Mouse (Mus musculus) bone marrow macrophage, adult 2 months (primary cell): ENCODE results near the gene Lrrc55. TPM values are rescaled to one million over a fixed set of nuclear protein-coding genes. Genes with fewer than 3 reads are reported as not detected.

Experiments used
- H3K27ac ChIP-seq: 2 replicates; pipeline ENCODE4 v1.5.1; 2012; ENCODE audit warnings: low read depth, low read length; ENCODE audit not compliant: insufficient read depth
- H3K4me1 ChIP-seq: 2 replicates; pipeline ENCODE4 v1.6.1; 2012; ENCODE audit warnings: low read length; ENCODE audit not compliant: control insufficient read depth, insufficient read depth
- H3K4me3 ChIP-seq: 2 replicates; pipeline ENCODE4 v1.5.1; 2012; ENCODE audit warnings: mild to moderate bottlenecking, low read length, moderate library complexity; ENCODE audit not compliant: insufficient read depth
- CTCF ChIP-seq: IDR thresholded peaks from 2 replicates; pipeline ENCODE4 v1.5.1; 2012; ENCODE audit warnings: low read depth, mild to moderate bottlenecking, low read length, moderate library complexity
- POLR2A ChIP-seq: IDR thresholded peaks from 2 replicates; pipeline ENCODE4 v1.6.1; 2012; ENCODE audit warnings: mild to moderate bottlenecking, low read depth, low read length, borderline replicate concordance
- polyA plus RNA-seq: library from polyadenylated mRNA; stranded (reverse); fragments of >200 nt; gene quantifications from 2 replicates; pipeline ENCODE4 v1.2.4, GENCODE M21; 2012; ENCODE audit not compliant: missing spikeins, insufficient read depth, insufficient read length

The Lrrc55 gene
- polyA plus RNA-seq, 1 experiment = not detected

DNA sequence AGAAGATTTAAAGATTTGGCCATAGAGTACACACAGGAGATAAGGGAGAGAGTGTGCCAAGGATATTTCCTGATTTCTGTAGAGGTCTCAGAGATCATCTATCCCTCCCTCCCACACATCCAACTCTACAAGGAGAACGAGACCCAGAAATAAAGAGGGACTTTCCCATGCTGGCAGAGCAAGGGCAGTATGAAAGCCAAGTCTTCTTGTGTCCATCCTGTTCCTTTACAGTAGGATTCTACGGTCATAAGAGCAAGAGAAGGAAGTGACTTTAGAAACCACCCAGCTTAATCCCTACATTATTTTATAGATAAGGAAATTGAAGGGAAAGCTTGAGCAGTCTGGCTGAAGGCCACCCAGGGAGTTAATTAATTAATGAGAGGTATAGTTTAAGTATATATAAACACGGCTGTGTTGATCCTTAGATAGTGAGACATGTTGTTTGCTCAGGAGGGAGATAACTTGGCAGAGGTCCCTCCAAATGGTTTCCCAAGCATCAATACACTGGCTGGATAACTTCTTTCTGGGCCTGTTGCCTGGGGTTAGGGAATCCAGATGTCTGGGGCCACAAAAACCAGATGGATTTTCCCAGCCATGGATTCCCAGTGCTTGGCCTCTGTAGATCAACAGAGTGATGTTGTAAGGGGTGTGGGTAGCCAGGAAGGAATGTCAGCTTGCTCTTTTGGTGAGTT, 24.8 kb downstream of the Lrrc55 start:
- no peak overlapping the region for H3K4me3 ChIP-seq
- H3K4me1 ChIP-seq = no peaks in the 10 kb centered on the region
- H3K27ac ChIP-seq = no peak overlapping the region
- no peak for TF ChIP-seq CTCF
- no peak for TF ChIP-seq POLR2A

DNA sequence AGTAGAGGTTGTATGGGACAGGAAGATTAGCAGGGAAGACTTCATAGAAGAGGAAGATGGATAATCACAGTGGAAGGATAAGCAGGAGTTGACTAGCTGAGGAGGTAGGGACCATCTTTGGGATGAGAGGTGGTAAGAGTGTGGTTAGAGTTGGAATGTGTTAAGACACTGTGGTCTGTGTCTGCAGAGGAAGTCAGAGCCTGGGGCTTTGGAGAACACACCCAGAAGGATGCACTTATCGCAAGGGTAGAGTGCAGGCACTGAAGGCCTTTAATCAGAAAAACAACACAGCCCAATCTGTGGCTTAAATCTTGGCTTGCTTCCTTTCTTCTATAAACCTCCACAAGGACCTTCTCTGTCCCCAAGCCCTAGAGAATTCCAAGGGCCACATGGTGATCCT, 28.7 kb downstream of the Lrrc55 start:
- H3K4me3 ChIP-seq = no peak overlapping the region
- H3K4me1 ChIP-seq = no peaks in the 10 kb centered on the region
- H3K27ac ChIP-seq = no peak overlapping the region
- TF ChIP-seq CTCF (no peak), POLR2A (no peak)

GRCm38 (mm10) chr2:85167624-85168023, 29.4 kb downstream of the Lrrc55 start:
- no peak for TF ChIP-seq POLR2A
- TF ChIP-seq CTCF = no peak
- Histone ChIP-seq H3K4me1 (no peaks in the 10 kb centered on the region), H3K27ac (no peak overlapping the region), H3K4me3 (no peak overlapping the region)

DNA sequence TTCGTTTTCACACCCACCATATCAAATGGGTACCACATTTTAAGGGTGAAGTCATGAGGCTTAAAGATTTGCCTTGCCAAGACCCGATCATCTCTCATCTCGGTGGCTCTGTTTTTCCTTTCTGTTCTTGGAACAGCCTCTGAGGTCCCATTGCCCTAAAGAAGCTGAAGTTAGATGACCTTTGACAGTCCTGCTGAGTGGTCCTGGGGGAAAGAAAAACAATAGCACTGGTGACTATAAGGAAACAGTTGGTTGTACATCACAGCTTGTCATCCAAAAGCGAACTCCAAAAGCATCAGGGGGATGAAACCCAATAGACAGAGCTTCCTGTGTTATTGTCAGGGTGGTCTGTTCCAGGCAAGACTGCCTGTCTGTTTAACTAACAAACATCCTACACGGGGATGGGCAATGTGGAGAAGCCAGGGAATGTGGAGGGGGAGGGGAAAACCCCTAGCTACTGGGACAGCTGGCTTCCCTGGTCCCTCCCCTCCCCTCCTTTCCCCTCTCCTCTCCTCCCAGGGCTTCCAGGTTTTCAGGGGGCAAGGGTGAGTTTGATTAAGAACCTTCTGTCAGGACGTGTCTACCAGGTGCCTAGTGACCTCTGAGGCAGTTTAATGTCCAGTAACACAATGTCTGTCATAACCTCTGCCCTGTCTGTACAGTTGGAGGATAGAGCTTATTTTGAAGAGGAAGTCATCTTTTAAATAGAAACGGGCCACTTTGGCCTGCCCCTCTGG, 33.5 kb downstream of the Lrrc55 start:
- H3K27ac ChIP-seq = no peak overlapping the region
- TF ChIP-seq CTCF (no peak), POLR2A (no peak)
- H3K4me3 ChIP-seq = no peak overlapping the region
- H3K4me1 ChIP-seq = no peaks in the 10 kb centered on the region

- no peak overlapping the region for H3K27ac ChIP-seq
- TF ChIP-seq CTCF (no peak), POLR2A (no peak)
- H3K4me1 ChIP-seq = no peaks in the 10 kb centered on the region
- no peak overlapping the region for H3K4me3 ChIP-seq
Measured at GRCm38 (mm10) chr2:85161638-85162093, 35.3 kb downstream of the Lrrc55 start.

DNA sequence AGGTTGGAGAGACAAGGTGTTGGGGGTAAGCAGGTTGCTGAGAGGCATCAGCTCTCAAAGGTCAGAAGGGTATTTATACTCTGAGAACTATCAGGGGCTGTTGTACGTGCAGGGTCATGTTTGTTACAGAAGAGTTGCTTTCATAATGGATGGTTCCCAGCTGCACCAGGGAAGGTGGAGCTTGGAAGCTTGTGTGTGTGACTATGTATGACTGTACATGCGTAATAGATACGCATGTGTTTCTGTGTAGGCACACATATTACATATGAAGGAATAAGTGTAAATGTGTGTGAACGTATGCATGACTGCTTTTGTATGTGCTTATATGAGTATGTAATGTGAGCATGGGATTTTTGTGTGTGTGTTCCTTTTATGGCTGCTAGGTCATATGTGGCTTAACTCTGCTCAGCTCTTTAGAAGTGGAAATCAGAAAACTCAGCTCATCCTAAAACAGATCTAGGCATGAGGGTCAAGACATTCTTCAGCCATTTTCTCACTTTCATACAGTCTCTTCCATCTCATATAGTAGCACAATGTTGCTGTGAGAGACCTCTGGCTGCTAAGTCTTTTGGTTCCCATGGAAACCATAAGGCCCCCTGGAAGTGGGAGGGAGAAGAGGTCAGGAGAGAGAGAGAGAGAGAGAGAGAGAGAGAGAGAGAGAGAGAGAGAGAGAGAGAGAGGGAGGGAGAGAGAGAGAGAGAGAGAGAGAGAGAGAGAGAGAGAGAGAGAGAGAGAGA, 35.9 kb downstream of the Lrrc55 start:
- TF ChIP-seq POLR2A (no peak), CTCF (no peak)
- no peak overlapping the region for H3K27ac ChIP-seq
- H3K4me1 ChIP-seq = no peaks in the 10 kb centered on the region
- H3K4me3 ChIP-seq = no peak overlapping the region

DNA sequence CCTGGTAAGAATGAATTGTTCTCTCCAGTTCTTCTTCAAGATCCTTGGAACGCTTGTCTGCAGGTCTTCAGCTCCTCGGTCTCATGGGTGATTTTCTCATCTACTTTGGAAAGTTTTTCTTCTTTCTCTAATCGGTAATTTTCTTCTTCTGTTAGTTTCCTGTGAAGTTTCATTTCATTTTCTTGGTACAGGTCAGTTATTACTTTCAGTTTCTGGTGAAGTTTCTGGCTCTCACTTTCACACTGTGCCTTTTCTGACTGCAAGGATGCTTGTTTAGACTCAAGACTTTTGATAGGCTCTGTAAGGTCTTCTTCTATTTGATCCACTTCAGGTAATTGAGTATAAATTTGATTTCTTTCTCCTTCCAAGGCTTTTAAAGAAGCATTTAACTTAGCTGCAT, 39.6 kb downstream of the Lrrc55 start:
- TF ChIP-seq POLR2A = no peak
- no peak for TF ChIP-seq CTCF
- Histone ChIP-seq H3K4me3 (no peak overlapping the region), H3K4me1 (no peaks in the 10 kb centered on the region), H3K27ac (no peak overlapping the region)

GRCm38 (mm10) chr2:85156136-85156535, 40.9 kb downstream of the Lrrc55 start:
- H3K27ac ChIP-seq = no peak overlapping the region
- TF ChIP-seq POLR2A (no peak), CTCF (no peak)
- no peaks in the 10 kb centered on the region for H3K4me1 ChIP-seq
- H3K4me3 ChIP-seq = no peak overlapping the region

DNA sequence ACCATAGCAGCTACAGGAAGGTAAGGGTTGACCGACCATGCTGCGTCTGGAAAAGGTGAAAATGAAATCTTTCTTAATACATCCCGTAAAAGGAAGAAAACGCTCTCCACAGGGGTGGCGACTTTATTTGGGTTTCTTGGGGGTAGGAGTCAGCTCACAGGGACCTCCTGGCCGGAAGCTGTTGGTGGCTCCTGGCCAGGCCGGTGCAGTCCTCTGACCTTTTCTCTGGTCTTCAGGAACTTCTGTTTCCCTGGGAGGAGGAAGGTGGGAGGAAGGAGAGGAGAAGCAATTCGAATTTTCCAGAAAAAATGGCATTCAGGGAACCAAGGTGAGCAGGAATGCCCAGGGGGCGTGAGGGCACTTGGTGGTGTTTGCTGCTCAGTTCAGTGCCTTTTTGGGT, 41.7 kb downstream of the Lrrc55 start:
- no peak overlapping the region for H3K4me3 ChIP-seq
- no peaks in the 10 kb centered on the region for H3K4me1 ChIP-seq
- no peak for TF ChIP-seq POLR2A
- TF ChIP-seq CTCF = no peak
- no peak overlapping the region for H3K27ac ChIP-seq

GRCm38 (mm10) chr2:85151233-85151632, 45.8 kb downstream of the Lrrc55 start:
- TF ChIP-seq POLR2A (no peak), CTCF (no peak)
- no peaks in the 10 kb centered on the region for H3K4me1 ChIP-seq
- no peak overlapping the region for H3K4me3 ChIP-seq
- H3K27ac ChIP-seq = no peak overlapping the region
